Mouse (Mus musculus): Measurements from ENCODE around the gene B3glct. TPM values are rescaled to one million over a fixed set of nuclear protein-coding genes. Genes with fewer than 3 reads are reported as not detected.

Gene B3glct
- total RNA-seq, 1 experiment, result 6.0 TPM

DNA sequence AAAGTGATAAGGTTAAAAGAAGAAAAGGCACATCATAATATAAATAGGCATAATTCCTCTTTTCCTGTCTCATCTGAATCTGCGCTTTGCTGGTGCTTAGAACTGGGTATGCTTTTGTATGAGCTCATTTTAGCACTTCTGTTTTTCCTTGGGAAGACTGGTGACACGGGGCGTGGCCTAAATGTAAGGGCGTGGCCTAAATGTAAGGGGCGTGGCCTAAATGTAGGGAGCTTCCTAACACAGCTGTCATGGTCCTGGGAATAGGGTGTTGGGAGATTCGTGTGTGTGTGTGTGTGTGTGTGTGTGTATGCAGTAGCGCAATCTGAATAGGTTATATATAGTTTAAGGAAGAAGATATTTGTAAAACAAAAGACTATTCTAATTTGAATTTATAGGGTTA, 62.1 kb downstream of the B3glct start:
- no peaks in the 10 kb centered on the region; the same call in 1 of the 2 replicates for H3K36me3 ChIP-seq (ENCODE audit: control insufficient read depth, insufficient read depth, low read length, poor library complexity, severe bottlenecking)
- no peak overlapping the region for H3K4me3 ChIP-seq (ENCODE audit: insufficient read depth in 1 of 2, low read depth in 1 of 2, low read length in 2 of 2, poor library complexity in 1 of 2, severe bottlenecking in 1 of 2)
- no peak overlapping the region for H3K9ac ChIP-seq (ENCODE audit: insufficient read depth, low read depth, low read length, poor library complexity, severe bottlenecking)
- in situ Hi-C loops (cut with MboI; ENCODE audit: low sequenced_read_pairs in 2 of 2, unreplicated experiment in 2 of 2), result no loop called here
- H3K27ac ChIP-seq (ENCODE audit: insufficient read depth, low read depth, low read length, poor library complexity, severe bottlenecking), result no peak overlapping the region
- no peaks in the 10 kb centered on the region for H3K4me1 ChIP-seq (ENCODE audit: control insufficient read depth in 2 of 2, insufficient read depth in 2 of 2, low read length in 2 of 2, poor library complexity in 1 of 2)
- TF ChIP-seq MAFK (IDR thresholded peaks at IDR 0.05; ENCODE audit: insufficient read depth, low read depth, low read length) (no peak), CHD2 (IDR thresholded peaks at IDR 0.05; ENCODE audit: low read depth, low read length) (no peak), ZC3H11A (IDR thresholded peaks at IDR 0.05; ENCODE audit: borderline replicate concordance, low read depth, low read length) (no peak), HCFC1 (IDR thresholded peaks at IDR 0.05; ENCODE audit: borderline replicate concordance, insufficient read depth, low read length) (no peak), ZNF384 (IDR thresholded peaks at IDR 0.05; ENCODE audit: low read depth, low read length) (no peak)
- no peaks in the 10 kb centered on the region for H3K9me3 ChIP-seq (ENCODE audit: control insufficient read depth, insufficient read depth, low read depth, low read length)
- DNase-seq (ENCODE audit: low read depth, low spot score), result no peak

DNA sequence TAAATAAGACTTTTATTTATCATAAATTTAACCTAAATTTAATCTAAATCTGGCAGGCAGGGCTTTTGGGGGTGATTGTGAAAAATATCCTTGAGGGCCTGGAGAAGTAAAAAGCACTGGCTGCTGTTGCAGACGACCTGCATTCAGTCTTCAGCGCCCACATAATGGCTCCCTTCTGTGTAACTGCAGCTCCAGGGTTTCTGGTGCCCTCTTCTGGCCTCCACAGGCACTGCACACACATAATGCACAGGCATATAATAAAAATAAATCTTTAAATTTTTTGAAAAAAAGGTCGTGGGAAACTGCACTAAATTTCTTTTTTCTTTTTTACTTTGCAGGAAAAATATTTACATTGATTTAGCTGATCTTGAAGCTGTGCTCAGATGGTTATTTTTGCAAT, 62.7 kb downstream of the B3glct start:
- no peak for TF ChIP-seq ZC3H11A (IDR thresholded peaks at IDR 0.05; ENCODE audit: borderline replicate concordance, low read depth, low read length)
- TF ChIP-seq MAFK (IDR thresholded peaks at IDR 0.05; ENCODE audit: insufficient read depth, low read depth, low read length), result no peak
- no peak for TF ChIP-seq CHD2 (IDR thresholded peaks at IDR 0.05; ENCODE audit: low read depth, low read length)
- no peak for TF ChIP-seq ZNF384 (IDR thresholded peaks at IDR 0.05; ENCODE audit: low read depth, low read length)
- TF ChIP-seq HCFC1 (IDR thresholded peaks at IDR 0.05; ENCODE audit: borderline replicate concordance, insufficient read depth, low read length), result no peak
- no peak overlapping the region for H3K9ac ChIP-seq (ENCODE audit: insufficient read depth, low read depth, low read length, poor library complexity, severe bottlenecking)
- no peaks in the 10 kb centered on the region; the same call in 1 of the 2 replicates for H3K36me3 ChIP-seq (ENCODE audit: control insufficient read depth, insufficient read depth, low read length, poor library complexity, severe bottlenecking)
- H3K27ac ChIP-seq (ENCODE audit: insufficient read depth, low read depth, low read length, poor library complexity, severe bottlenecking), result no peak overlapping the region
- H3K4me3 ChIP-seq (ENCODE audit: insufficient read depth in 1 of 2, low read depth in 1 of 2, low read length in 2 of 2, poor library complexity in 1 of 2, severe bottlenecking in 1 of 2), result no peak overlapping the region
- no peaks in the 10 kb centered on the region for H3K9me3 ChIP-seq (ENCODE audit: control insufficient read depth, insufficient read depth, low read depth, low read length)
- in situ Hi-C loops (cut with MboI; ENCODE audit: low sequenced_read_pairs in 2 of 2, unreplicated experiment in 2 of 2), result no loop called here
- no peaks in the 10 kb centered on the region for H3K4me1 ChIP-seq (ENCODE audit: control insufficient read depth in 2 of 2, insufficient read depth in 2 of 2, low read length in 2 of 2, poor library complexity in 1 of 2)
- no peak for DNase-seq (ENCODE audit: low read depth, low spot score)

DNA sequence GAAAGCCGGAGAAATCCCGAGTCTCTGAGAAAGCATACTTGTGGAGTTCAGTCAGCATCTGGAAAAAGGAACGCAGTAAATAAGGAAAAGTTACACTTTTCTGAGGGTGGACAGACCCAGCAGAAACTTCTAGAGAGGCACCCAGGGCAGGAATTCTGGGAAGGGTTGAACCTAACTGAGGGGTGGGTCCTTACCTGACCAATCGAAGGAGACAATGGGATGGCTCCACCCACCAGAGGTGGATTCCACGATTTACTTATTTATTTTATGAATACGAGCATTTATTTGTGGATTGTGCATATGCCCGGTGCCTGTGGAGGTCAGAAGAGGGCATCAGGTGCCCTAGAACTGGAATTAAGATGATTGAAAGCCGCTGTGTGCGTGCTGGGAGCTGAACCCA, 64.3 kb downstream of the B3glct start:
- in situ Hi-C loops (cut with MboI; ENCODE audit: low sequenced_read_pairs in 2 of 2, unreplicated experiment in 2 of 2), result no loop called here
- no peak for TF ChIP-seq ZNF384 (IDR thresholded peaks at IDR 0.05; ENCODE audit: low read depth, low read length)
- TF ChIP-seq HCFC1 (IDR thresholded peaks at IDR 0.05; ENCODE audit: borderline replicate concordance, insufficient read depth, low read length), result no peak
- TF ChIP-seq MAFK (IDR thresholded peaks at IDR 0.05; ENCODE audit: insufficient read depth, low read depth, low read length), result no peak
- TF ChIP-seq ZC3H11A (IDR thresholded peaks at IDR 0.05; ENCODE audit: borderline replicate concordance, low read depth, low read length), result no peak
- TF ChIP-seq CHD2 (IDR thresholded peaks at IDR 0.05; ENCODE audit: low read depth, low read length), result no peak
- H3K9me3 ChIP-seq (ENCODE audit: control insufficient read depth, insufficient read depth, low read depth, low read length), result no peaks in the 10 kb centered on the region
- no peaks in the 10 kb centered on the region for H3K4me1 ChIP-seq (ENCODE audit: control insufficient read depth in 2 of 2, insufficient read depth in 2 of 2, low read length in 2 of 2, poor library complexity in 1 of 2)
- H3K27ac ChIP-seq (ENCODE audit: insufficient read depth, low read depth, low read length, poor library complexity, severe bottlenecking), result no peak overlapping the region
- H3K36me3 ChIP-seq (ENCODE audit: control insufficient read depth, insufficient read depth, low read length, poor library complexity, severe bottlenecking), result no peaks in the 10 kb centered on the region; the same call in 1 of the 2 replicates
- DNase-seq (ENCODE audit: low read depth, low spot score), result no peak
- no peak overlapping the region for H3K4me3 ChIP-seq (ENCODE audit: insufficient read depth in 1 of 2, low read depth in 1 of 2, low read length in 2 of 2, poor library complexity in 1 of 2, severe bottlenecking in 1 of 2)
- no peak overlapping the region for H3K9ac ChIP-seq (ENCODE audit: insufficient read depth, low read depth, low read length, poor library complexity, severe bottlenecking)

DNA sequence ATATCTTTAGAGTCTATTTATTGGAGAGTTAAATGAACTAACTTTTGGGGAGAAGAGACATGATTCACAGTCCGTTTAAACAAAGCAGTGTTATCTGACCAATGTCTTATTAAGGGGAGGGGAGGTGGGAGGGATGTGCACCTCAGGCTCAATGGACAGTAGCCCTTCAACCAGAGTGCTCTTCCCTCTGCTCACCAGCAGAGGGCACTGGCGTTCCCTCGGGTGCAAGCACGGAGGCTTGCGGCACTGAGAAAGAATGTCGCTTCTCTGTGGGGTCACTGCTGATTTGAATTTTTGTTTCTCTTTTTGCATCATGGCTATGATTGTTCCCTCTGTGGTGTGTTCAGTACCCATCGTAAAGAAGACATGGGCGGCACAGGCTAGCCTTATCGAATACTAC, 67.0 kb downstream of the B3glct start:
- TF ChIP-seq MAFK (IDR thresholded peaks at IDR 0.05; ENCODE audit: insufficient read depth, low read depth, low read length) (no peak), CHD2 (IDR thresholded peaks at IDR 0.05; ENCODE audit: low read depth, low read length) (no peak), ZC3H11A (IDR thresholded peaks at IDR 0.05; ENCODE audit: borderline replicate concordance, low read depth, low read length) (no peak)
- Histone ChIP-seq H3K9ac (ENCODE audit: insufficient read depth, low read depth, low read length, poor library complexity, severe bottlenecking) (no peak overlapping the region), H3K36me3 (ENCODE audit: control insufficient read depth, insufficient read depth, low read length, poor library complexity, severe bottlenecking) (no peaks in the 10 kb centered on the region; the same call in 1 of the 2 replicates), H3K4me1 (ENCODE audit: control insufficient read depth in 2 of 2, insufficient read depth in 2 of 2, low read length in 2 of 2, poor library complexity in 1 of 2) (peaks cover 2% of the 10 kb centered on the region in 2 experiments; a peak in 1 of 4 replicates), H3K9me3 (ENCODE audit: control insufficient read depth, insufficient read depth, low read depth, low read length) (no peaks in the 10 kb centered on the region), H3K27ac (ENCODE audit: insufficient read depth, low read depth, low read length, poor library complexity, severe bottlenecking) (no peak overlapping the region), H3K4me3 (ENCODE audit: insufficient read depth in 1 of 2, low read depth in 1 of 2, low read length in 2 of 2, poor library complexity in 1 of 2, severe bottlenecking in 1 of 2) (0 out of 4 replicates have a peak overlapping the region, but pooled peaks of 1 of the 2 experiments have one; percentile 10)
- in situ Hi-C loops (cut with MboI; ENCODE audit: low sequenced_read_pairs in 2 of 2, unreplicated experiment in 2 of 2), result no loop called here
- peak; percentile 47 for DNase-seq (ENCODE audit: low read depth, low spot score)
